Mouse (Mus musculus): ENCODE results near the gene Xbp1. TPM values are rescaled to one million over a fixed set of nuclear protein-coding genes. Genes with fewer than 3 reads are reported as not detected.

Gene Xbp1
- polyA plus RNA-seq, 1 experiment from 2014 or later = 149 TPM

DNA sequence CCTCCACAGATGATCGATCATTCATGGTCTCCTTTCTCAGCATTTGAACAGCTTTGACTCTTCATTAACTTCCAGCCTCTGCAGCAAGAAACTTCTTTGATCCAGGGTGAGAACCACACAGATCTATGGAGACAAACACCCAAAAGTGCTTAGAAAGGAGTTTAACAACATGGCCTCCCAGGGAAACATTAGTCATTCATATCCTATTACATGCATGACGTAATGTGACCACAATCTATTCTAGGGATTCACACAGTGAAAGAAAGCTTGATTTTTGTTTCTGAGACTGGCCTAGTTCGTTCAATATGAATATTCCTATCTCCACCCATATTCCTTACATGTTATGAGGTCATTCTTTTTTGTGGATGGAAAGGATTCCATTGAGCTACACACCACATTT, 45.1 kb downstream of the Xbp1 start:
- no peak overlapping the region for H3K9ac ChIP-seq (ENCODE audit: low read depth, low read length)

DNA sequence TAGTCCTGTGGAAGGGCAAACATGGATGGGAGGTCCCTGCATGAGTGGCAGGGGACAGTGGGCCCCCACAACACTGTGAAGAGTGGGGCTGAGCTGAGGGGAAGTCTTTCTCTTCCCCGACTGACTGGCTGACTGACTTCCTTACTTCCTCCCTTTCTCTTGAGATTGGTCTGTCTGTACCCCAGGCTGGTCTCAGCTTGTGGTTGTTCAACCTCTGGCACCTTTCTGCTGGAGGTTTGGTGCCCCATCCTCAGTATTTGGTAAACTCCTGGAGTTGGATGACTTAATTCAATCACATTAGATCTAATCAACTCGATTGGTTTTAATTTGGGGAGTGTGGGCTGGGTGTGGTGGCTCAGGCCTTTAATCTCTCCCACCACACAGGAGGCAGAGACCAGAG, 46.0 kb downstream of the Xbp1 start:
- Histone ChIP-seq H3K9me3 (ENCODE audit: control insufficient read depth, low read length) (no peaks in the 10 kb centered on the region), H3K4me1 (replicated peaks; ENCODE audit: control insufficient read depth, insufficient read depth, low read length) (peaks cover 8% of the 10 kb centered on the region), H3K36me3 (ENCODE audit: control insufficient read depth, insufficient read depth, low read length) (no peaks in the 10 kb centered on the region), H3K27me3 (replicated peaks; ENCODE audit: control insufficient read depth, insufficient read depth, low read length) (no peaks in the 10 kb centered on the region), H3K4me2 (no peak overlapping the region), H3K4me3 (ENCODE audit: low read depth, low read length) (no peak overlapping the region), H3K27ac (ENCODE audit: low read depth, low read length) (no peak overlapping the region), H3K9ac (ENCODE audit: low read depth, low read length) (no peak overlapping the region)
- DNase-seq (ENCODE audit: low spot score) (no peak), ATAC-seq (replicated peaks; ENCODE audit: low FRiP score) (no peak)
- WGBS = 59% methylated on average over 2 of the region's 2 CpGs

More for the DNA sequence above, 45.1 kb downstream of the Xbp1 start:
- H3K4me1 ChIP-seq (replicated peaks; ENCODE audit: control insufficient read depth, insufficient read depth, low read length) = peaks cover 8% of the 10 kb centered on the region
- DNase-seq (ENCODE audit: low spot score) (no peak), ATAC-seq (replicated peaks; ENCODE audit: low FRiP score) (no peak)
- no peak overlapping the region for H3K4me2 ChIP-seq
- H3K4me3 ChIP-seq (ENCODE audit: low read depth, low read length) = no peak overlapping the region
- 80% methylated on average over 3 of the region's 3 CpGs for WGBS
- no peaks in the 10 kb centered on the region for H3K9me3 ChIP-seq (ENCODE audit: control insufficient read depth, low read length)
- no peaks in the 10 kb centered on the region for H3K36me3 ChIP-seq (ENCODE audit: control insufficient read depth, insufficient read depth, low read length)
- H3K27ac ChIP-seq (ENCODE audit: low read depth, low read length) = no peak overlapping the region
- no peaks in the 10 kb centered on the region for H3K27me3 ChIP-seq (replicated peaks; ENCODE audit: control insufficient read depth, insufficient read depth, low read length)

DNA sequence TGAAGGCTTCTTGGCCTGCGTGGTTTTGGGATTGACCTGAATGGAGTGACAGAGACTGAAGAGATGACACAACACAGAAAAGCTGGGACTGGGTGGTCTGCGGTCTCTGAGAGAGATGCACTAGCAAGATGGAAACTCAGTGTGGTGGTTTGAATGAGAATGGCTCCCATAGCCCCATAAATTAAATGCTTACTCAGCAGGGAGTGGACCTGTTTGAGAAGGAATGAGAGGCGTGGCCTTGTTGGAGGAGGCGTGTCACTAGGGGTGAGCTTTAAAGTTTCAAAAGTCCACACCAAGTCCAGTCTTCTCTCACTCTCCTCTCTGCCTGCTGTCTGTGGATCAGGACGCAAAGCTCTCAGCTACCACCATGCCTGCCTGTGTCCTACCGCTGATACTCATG, 47.2 kb downstream of the Xbp1 start:
- Histone ChIP-seq H3K27me3 (replicated peaks; ENCODE audit: control insufficient read depth, insufficient read depth, low read length) (no peaks in the 10 kb centered on the region), H3K4me1 (replicated peaks; ENCODE audit: control insufficient read depth, insufficient read depth, low read length) (peaks cover 7% of the 10 kb centered on the region), H3K4me2 (no peak overlapping the region), H3K4me3 (ENCODE audit: low read depth, low read length) (no peak overlapping the region), H3K36me3 (ENCODE audit: control insufficient read depth, insufficient read depth, low read length) (no peaks in the 10 kb centered on the region), H3K27ac (ENCODE audit: low read depth, low read length) (no peak overlapping the region), H3K9me3 (ENCODE audit: control insufficient read depth, low read length) (no peaks in the 10 kb centered on the region), H3K9ac (ENCODE audit: low read depth, low read length) (no peak overlapping the region)
- 91% methylated on average over 6 of the region's 6 CpGs for WGBS
- 0 out of 2 replicates have a peak, but pooled peaks have one; percentile 10 for ATAC-seq (replicated peaks; ENCODE audit: low FRiP score)
- DNase-seq (ENCODE audit: low spot score) = no peak

DNA sequence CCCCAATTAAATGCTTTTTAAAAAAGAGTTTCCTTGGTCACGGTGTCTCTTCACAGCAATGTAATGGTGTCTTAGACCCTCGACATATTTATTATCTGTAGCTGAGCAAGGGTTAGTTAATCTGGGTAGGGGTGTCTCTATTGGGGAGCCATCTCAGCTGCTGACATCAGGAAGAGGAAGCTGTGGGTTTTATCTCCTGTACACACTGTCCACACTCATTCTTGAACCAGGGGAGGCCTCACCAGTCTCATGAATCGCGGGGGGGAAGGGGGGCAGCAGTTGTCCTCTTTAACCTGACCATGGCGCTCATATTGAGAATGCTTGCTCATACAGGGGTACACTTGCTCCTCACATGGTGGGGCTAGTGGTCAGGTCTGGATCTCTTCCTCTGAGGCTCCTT, 47.6 kb downstream of the Xbp1 start:
- H3K4me3 ChIP-seq (ENCODE audit: low read depth, low read length) = no peak overlapping the region
- H3K9ac ChIP-seq (ENCODE audit: low read depth, low read length) = no peak overlapping the region
- H3K9me3 ChIP-seq (ENCODE audit: control insufficient read depth, low read length) = no peaks in the 10 kb centered on the region
- H3K27ac ChIP-seq (ENCODE audit: low read depth, low read length) = no peak overlapping the region
- DNase-seq (ENCODE audit: low spot score) = no peak
- no peak overlapping the region for H3K4me2 ChIP-seq
- 47% methylated on average over 5 of the region's 5 CpGs for WGBS
- H3K4me1 ChIP-seq (replicated peaks; ENCODE audit: control insufficient read depth, insufficient read depth, low read length) = peaks cover 3% of the 10 kb centered on the region
- H3K27me3 ChIP-seq (replicated peaks; ENCODE audit: control insufficient read depth, insufficient read depth, low read length) = no peaks in the 10 kb centered on the region
- ATAC-seq (replicated peaks; ENCODE audit: low FRiP score) = no peak
- H3K36me3 ChIP-seq (ENCODE audit: control insufficient read depth, insufficient read depth, low read length) = no peaks in the 10 kb centered on the region

DNA sequence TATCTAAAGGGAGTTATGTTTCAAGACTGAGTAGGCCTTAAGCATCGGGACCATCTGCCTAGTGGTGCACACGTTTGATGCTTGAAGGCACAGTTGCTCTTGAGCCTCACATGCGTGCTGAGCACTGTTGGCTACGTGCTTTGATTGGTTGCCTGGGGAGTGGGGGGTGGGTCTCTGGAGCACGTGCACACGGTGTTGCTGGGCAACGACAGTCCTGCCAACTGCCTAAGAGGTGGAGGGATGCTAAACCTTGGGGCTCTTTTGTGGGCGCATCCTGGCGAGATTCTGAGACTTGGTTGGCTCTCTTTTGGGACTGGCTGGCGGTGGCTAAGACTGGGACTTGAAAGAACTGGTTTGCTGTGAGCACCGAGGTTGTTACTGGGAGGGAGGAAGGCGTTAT, 49.0 kb downstream of the Xbp1 start, which contains the start of gene Ankrd36:
Gene Ankrd36 (plus strand): TSS at position 211 of the 400 bp plus-strand sequence.
- Histone ChIP-seq H3K9me3 (ENCODE audit: control insufficient read depth, low read length) (no peaks in the 10 kb centered on the region), H3K4me3 (ENCODE audit: low read depth, low read length) (no peak within 1 kb of the TSS), H3K27ac (ENCODE audit: low read depth, low read length) (no peak within 1 kb of the TSS), H3K27me3 (replicated peaks; ENCODE audit: control insufficient read depth, insufficient read depth, low read length) (no peaks in the 10 kb centered on the region), H3K9ac (ENCODE audit: low read depth, low read length) (no peak within 1 kb of the TSS), H3K4me1 (replicated peaks; ENCODE audit: control insufficient read depth, insufficient read depth, low read length) (peaks cover 11% of the 10 kb centered on the region), H3K4me2 (no peak within 1 kb of the TSS), H3K36me3 (ENCODE audit: control insufficient read depth, insufficient read depth, low read length) (no peaks in the 10 kb centered on the region)
- DNase-seq (ENCODE audit: low spot score) = no peak
- no peak for ATAC-seq (replicated peaks; ENCODE audit: low FRiP score)
- 85% methylated on average over 12 of the region's 12 CpGs for WGBS

DNA sequence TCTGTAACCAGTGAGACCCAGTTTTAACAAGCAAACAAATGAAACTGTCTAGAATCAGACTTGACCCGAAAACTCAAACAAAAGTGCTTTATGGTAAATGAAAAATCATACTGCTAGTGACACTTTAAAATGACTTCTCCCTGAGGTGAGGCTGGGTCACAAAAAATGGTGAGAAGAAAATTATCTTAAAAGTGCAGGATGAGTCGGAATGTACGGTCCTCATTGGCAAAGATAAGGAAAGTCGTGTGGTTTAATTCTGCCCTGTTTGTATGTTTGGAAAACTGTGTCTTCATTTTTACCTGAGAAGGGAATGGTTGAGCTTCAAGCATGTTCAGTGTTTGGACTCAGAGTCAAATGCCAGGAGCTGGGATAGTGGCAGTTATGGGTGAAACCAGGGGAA, 51.4 kb downstream of the Xbp1 start:
- H3K4me2 ChIP-seq = no peak overlapping the region
- no peak overlapping the region for H3K4me3 ChIP-seq (ENCODE audit: low read depth, low read length)
- peaks cover 20% of the 10 kb centered on the region for H3K4me1 ChIP-seq (replicated peaks; ENCODE audit: control insufficient read depth, insufficient read depth, low read length)
- DNase-seq (ENCODE audit: low spot score) (no peak), ATAC-seq (replicated peaks; ENCODE audit: low FRiP score) (no peak)
- no peak overlapping the region for H3K9ac ChIP-seq (ENCODE audit: low read depth, low read length)
- no peaks in the 10 kb centered on the region for H3K27me3 ChIP-seq (replicated peaks; ENCODE audit: control insufficient read depth, insufficient read depth, low read length)
- WGBS = 64% methylated on average over 4 of the region's 4 CpGs
- H3K36me3 ChIP-seq (ENCODE audit: control insufficient read depth, insufficient read depth, low read length) = no peaks in the 10 kb centered on the region
- H3K9me3 ChIP-seq (ENCODE audit: control insufficient read depth, low read length) = no peaks in the 10 kb centered on the region
- no peak overlapping the region for H3K27ac ChIP-seq (ENCODE audit: low read depth, low read length)

DNA sequence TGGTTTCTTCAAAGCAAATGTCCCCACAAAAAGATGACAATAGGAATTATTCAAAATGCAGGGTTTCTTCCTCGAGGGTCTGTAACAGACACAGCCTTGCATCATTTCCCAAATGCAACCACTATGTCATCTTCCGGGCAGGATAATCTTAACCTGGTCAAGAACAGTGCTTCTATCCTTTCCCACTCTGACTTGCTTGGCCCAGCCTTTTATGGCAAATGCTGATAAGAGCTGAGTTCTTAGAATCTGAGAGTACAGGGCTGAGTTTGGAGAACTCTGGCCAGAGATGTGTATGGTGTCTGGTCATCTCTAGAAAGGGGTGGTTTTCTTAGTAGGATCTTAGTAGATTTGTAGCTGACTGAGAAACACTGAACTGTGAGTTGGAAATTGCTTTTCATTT, 53.4 kb downstream of the Xbp1 start:
- ATAC-seq (replicated peaks; ENCODE audit: low FRiP score) (peak; percentile 89), DNase-seq (ENCODE audit: low spot score) (no peak)
- no peak overlapping the region for H3K9ac ChIP-seq (ENCODE audit: low read depth, low read length)
- H3K9me3 ChIP-seq (ENCODE audit: control insufficient read depth, low read length) = no peaks in the 10 kb centered on the region
- peak overlapping the region; percentile 33 for H3K4me2 ChIP-seq
- no peak overlapping the region for H3K4me3 ChIP-seq (ENCODE audit: low read depth, low read length)
- H3K27ac ChIP-seq (ENCODE audit: low read depth, low read length) = peak overlapping the region; percentile 58
- H3K36me3 ChIP-seq (ENCODE audit: control insufficient read depth, insufficient read depth, low read length) = no peaks in the 10 kb centered on the region
- no peaks in the 10 kb centered on the region for H3K27me3 ChIP-seq (replicated peaks; ENCODE audit: control insufficient read depth, insufficient read depth, low read length)
- 42% methylated on average over 2 of the region's 2 CpGs for WGBS
- H3K4me1 ChIP-seq (replicated peaks; ENCODE audit: control insufficient read depth, insufficient read depth, low read length) = peaks cover 20% of the 10 kb centered on the region

DNA sequence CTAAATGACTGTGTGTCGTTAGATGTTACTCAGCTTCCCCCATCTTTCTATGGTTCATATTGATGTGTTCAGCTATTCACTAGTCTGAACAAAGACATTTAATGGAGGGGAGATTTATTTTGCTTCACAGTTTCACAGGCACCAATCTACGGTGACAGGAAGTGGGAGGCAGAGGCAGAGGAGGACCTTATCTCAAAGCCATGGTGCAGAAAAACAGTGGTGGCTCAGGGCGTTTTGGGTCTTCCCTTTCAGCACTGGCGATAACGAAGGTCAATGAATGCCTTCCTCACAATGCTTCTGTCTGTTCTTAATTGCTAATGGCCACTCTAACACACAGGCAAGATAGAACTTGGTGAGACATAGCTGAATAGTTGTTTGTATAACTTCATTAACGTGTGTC, 54.6 kb downstream of the Xbp1 start:
- Histone ChIP-seq H3K9me3 (ENCODE audit: control insufficient read depth, low read length) (no peaks in the 10 kb centered on the region), H3K4me1 (replicated peaks; ENCODE audit: control insufficient read depth, insufficient read depth, low read length) (peaks cover 20% of the 10 kb centered on the region), H3K27ac (ENCODE audit: low read depth, low read length) (peak overlapping the region; percentile 26), H3K4me2 (peak overlapping the region; percentile 51), H3K27me3 (replicated peaks; ENCODE audit: control insufficient read depth, insufficient read depth, low read length) (no peaks in the 10 kb centered on the region), H3K4me3 (ENCODE audit: low read depth, low read length) (no peak overlapping the region), H3K36me3 (ENCODE audit: control insufficient read depth, insufficient read depth, low read length) (no peaks in the 10 kb centered on the region), H3K9ac (ENCODE audit: low read depth, low read length) (no peak overlapping the region)
- 36% methylated on average over 6 of the region's 6 CpGs for WGBS
- DNase-seq (ENCODE audit: low spot score) = no peak
- peak; percentile 79 for ATAC-seq (replicated peaks; ENCODE audit: low FRiP score)

All from liver, embryonic 11.5 days (tissue).